Mouse (Mus musculus) lung, postnatal 0 days (tissue): ENCODE results near the gene Iqsec1.
"Not testable (repeated sequence)": the region's sequence is repeated elsewhere in the genome, so short reads cannot be mapped to it uniquely, and the experiment has no call there.

ENCODE experiments used
- CTCF ChIP-seq: IDR thresholded peaks from 2 replicates; pipeline ENCODE4 v1.5.1; 2016; ENCODE audit warnings: antibody characterized with exemption, mild to moderate bottlenecking
- EP300 ChIP-seq: IDR thresholded peaks from 2 replicates; pipeline ENCODE4 v1.6.1; 2016; ENCODE audit warnings: antibody characterized with exemption, mild to moderate bottlenecking, control low read depth

GRCm38 (mm10) chr6:90656344-90656850 lies 332.1 kb downstream of the Iqsec1 start:
- peak; percentile 32 for TF ChIP-seq CTCF
- TF ChIP-seq EP300 = not testable (repeated sequence)
